Mouse (Mus musculus) lung, embryonic 16.5 days (tissue): ENCODE measurements around the gene Efna1. TPM values are rescaled to one million over a fixed set of nuclear protein-coding genes. Genes with fewer than 3 reads are reported as not detected.

Experiments used
- ATAC-seq: fragments of 200-750 bp; cut with Nextera tagmentation; 2 replicates; pipeline ENCODE4 v1.8.0; 2017; ENCODE audit warnings: low read depth, mild to moderate bottlenecking, moderate library complexity
- H3K27ac ChIP-seq: fragments of 300-500 bp; sonication (generic); 2 replicates; pipeline ENCODE4 v1.5.1; 2014; ENCODE audit warnings: mild to moderate bottlenecking, control low read depth, low read length
- H3K27me3 ChIP-seq: fragments of 300-500 bp; sonication (generic); 2 replicates; pipeline ENCODE4 v1.6.1; 2014; ENCODE audit warnings: low read depth, low read length, mixed read lengths; ENCODE audit not compliant: control insufficient read depth, insufficient read depth
- H3K36me3 ChIP-seq: fragments of 300-500 bp; sonication (generic); 2 replicates; pipeline ENCODE4 v1.6.1; 2014; ENCODE audit warnings: low read length; ENCODE audit not compliant: control insufficient read depth, insufficient read depth
- H3K4me1 ChIP-seq: fragments of 300-500 bp; sonication (generic); replicated peaks from 2 replicates; pipeline ENCODE4 v1.6.1; 2014; ENCODE audit warnings: low read length, mixed read lengths; ENCODE audit not compliant: control insufficient read depth, insufficient read depth
- H3K4me2 ChIP-seq: fragments of 300-500 bp; sonication (generic); 2 replicates; pipeline ENCODE4 v1.6.1; 2014; ENCODE audit warnings: low read depth, low read length, control low read depth
- H3K4me3 ChIP-seq: fragments of 300-500 bp; sonication (generic); 2 replicates; pipeline ENCODE4 v1.5.1; 2014; ENCODE audit warnings: mild to moderate bottlenecking, low read length, control low read depth
- H3K9ac ChIP-seq: fragments of 300-500 bp; sonication (generic); 2 replicates; pipeline ENCODE4 v1.6.1; 2014; ENCODE audit warnings: low read length, control low read depth
- H3K9me3 ChIP-seq: fragments of 300-500 bp; sonication (generic); 2 replicates; pipeline ENCODE4 v1.6.1; 2016; ENCODE audit warnings: low read length; ENCODE audit not compliant: control insufficient read depth
- WGBS: fragments of 180-500 bp; shearing (Covaris S2); extraction: QIAGEN DNeasy Blood & Tissue Kit; methylation state at CpG from one replicate; pipeline ENCODE4 v1.1.7; 2014; 5-methylcytosine and 5-hydroxymethylcytosine counted together
- polyA plus RNA-seq: library from polyadenylated mRNA; unstranded; fragments of >200 nt; fragmentation: Nextera tagmentation; extraction: Ambion mirVana; gene quantifications from 2 replicates; pipeline ENCODE4 v1.2.1, GENCODE M21; 2015

Gene Efna1
- polyA plus RNA-seq, 1 experiment from 2014 or later = 97.2 TPM

DNA sequence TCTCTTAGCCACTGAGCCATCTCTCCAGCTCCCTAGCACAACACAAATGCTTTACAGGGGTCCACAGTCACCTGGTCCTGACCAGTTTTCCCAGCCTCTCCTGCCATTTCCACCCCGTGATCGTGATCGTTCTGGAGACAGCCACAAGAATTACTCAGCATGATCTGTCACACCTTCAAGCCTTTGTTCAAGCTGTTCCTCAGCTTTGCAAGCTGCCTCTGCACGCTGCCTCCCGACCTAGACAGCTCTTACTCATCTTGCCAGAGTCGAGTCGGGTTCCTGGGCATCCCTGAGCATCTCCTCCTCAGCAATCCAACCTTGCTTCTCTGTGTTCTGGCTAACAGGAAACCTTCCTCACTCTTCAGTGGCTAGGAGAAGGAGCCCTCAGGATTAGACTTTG, 21.9 kb downstream of the Efna1 start, which contains the start of gene Dpm3:
Gene Dpm3 (plus strand): TSS at position 283 of the 400 bp plus-strand sequence.
- WGBS = 44% methylated on average over 7 of the region's 7 CpGs
- no peak for ATAC-seq
- Histone ChIP-seq H3K27me3 (no peaks in the 10 kb centered on the region), H3K4me3 (no peak within 1 kb of the TSS), H3K9me3 (no peaks in the 10 kb centered on the region), H3K4me1 (no peaks in the 10 kb centered on the region), H3K36me3 (no peaks in the 10 kb centered on the region), H3K9ac (no peak within 1 kb of the TSS), H3K4me2 (no peak within 1 kb of the TSS), H3K27ac (no peak within 1 kb of the TSS)

DNA sequence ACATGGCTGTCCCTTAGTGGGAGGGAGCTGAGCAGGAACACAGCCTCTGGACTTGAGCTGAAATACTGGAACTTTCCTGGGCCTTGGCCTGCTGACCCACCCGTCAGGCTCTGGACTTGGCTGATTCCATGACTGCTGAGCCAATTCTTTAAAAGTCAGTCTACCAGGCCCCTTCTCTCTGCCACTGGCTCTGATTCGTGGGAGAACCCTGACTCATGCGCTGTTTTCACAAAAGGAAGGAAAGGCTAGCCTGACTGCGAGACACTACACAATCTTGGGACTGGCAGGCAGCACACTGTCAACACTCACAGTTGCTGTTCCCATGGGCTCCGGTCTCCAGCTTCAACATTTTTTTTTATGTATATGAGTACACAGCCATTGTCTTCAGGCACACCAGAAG, 24.8 kb downstream of the Efna1 start:
- peaks cover 14% of the 10 kb centered on the region for H3K4me1 ChIP-seq
- no peak overlapping the region for H3K4me3 ChIP-seq
- no peaks in the 10 kb centered on the region for H3K9me3 ChIP-seq
- no peak overlapping the region for H3K9ac ChIP-seq
- no peak overlapping the region for H3K27ac ChIP-seq
- no peaks in the 10 kb centered on the region for H3K27me3 ChIP-seq
- H3K36me3 ChIP-seq = no peaks in the 10 kb centered on the region
- ATAC-seq = no peak
- WGBS = 63% methylated on average over 5 of the region's 5 CpGs
- no peak overlapping the region for H3K4me2 ChIP-seq

DNA sequence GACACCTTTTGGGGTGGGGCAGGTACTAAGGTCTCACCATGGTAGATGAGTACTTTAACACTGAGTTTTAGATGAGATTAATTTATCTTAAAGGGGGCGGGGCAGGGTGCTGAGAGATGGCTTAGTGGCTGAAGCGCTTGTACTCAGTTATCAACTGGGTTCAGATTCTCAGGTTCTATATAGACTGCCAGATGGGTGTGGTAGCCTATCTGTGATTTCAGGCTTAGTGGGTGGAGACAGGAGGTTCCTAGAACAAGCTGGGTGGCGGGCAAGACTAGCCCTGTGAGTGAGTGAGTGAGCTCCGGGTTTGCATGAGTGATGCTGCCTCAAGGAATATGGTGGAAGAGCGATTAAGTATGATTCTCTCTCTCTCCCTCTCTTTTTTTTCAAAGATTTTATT, 25.9 kb downstream of the Efna1 start:
- H3K27me3 ChIP-seq = no peaks in the 10 kb centered on the region

DNA sequence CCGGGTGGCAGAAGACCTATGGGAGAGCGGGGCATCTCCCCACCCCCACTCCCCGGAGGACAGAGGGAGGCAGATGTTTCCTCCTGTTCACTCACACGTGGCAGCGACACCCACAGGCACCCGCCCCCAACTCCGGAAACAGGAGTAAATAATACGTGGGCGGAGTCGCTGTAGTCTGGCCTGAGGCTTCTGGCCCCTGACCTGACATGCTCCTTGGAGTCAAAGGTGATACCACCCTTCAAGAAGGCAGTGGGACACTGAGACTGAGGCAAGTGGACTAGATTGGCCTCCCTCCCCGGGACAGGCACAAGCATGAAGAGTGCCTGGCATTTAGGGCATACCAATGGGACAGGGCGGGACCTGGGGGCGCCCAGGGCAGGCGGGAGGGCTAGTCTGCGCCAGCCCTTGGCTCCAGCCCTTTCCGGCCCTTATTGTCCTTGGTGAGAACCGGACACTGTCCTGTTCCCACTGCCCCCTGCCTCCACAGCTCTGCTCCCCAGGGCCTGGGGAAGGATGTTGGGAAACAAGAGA, 29.5 kb downstream of the Efna1 start:
- Histone ChIP-seq H3K4me2 (peak overlapping the region; percentile 44), H3K27ac (peak overlapping the region; percentile 83), H3K9ac (peak overlapping the region; percentile 21; the same call in 1 of the 2 replicates), H3K36me3 (peaks cover 3% of the 10 kb centered on the region; the same call in 1 of the 2 replicates), H3K9me3 (no peaks in the 10 kb centered on the region), H3K4me3 (no peak overlapping the region), H3K4me1 (peaks cover 33% of the 10 kb centered on the region), H3K27me3 (no peaks in the 10 kb centered on the region)
- peak; percentile 75 for ATAC-seq
- WGBS = 9% methylated on average over 17 of the region's 17 CpGs

More for the DNA sequence above, 25.9 kb downstream of the Efna1 start:
- H3K9ac ChIP-seq = no peak overlapping the region
- ATAC-seq = no peak
- H3K27ac ChIP-seq = no peak overlapping the region
- H3K4me2 ChIP-seq = no peak overlapping the region
- H3K9me3 ChIP-seq = no peaks in the 10 kb centered on the region
- H3K36me3 ChIP-seq = no peaks in the 10 kb centered on the region
- WGBS = 85% methylated on average over 5 of the region's 5 CpGs
- no peak overlapping the region for H3K4me3 ChIP-seq
- peaks cover 22% of the 10 kb centered on the region for H3K4me1 ChIP-seq

DNA sequence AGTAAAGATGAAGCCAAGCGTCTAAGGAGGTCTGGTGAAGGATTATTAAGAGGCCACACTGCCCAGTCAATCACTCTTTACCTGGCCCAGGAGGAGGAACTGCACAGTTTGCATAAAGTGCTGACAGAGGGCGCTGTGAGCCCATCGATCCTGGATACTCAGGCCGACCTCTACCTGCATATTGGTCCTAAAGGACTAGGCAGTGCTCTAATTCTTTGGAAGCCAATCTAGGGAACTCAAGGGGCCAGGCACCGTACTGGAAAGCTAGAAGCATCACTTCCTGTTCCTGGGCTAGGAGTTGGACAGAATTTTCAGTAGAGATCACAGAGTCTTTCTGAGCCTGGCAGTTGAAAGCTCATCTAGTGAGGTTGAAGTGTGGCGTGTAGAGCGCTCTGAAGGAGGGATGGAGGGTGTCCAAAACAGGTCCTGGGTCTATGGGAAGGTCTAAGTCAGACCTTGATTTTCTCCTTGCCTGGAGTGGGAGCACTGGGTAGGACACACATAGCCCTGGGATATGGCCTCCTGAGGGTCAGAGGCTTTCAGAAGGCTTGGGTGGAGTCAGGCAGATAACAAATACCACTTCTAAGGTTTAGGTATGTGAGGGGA, 30.4 kb downstream of the Efna1 start:
- no peak overlapping the region for H3K9ac ChIP-seq
- H3K4me1 ChIP-seq = peaks cover 38% of the 10 kb centered on the region
- H3K9me3 ChIP-seq = no peaks in the 10 kb centered on the region
- H3K4me3 ChIP-seq = no peak overlapping the region
- peaks cover 3% of the 10 kb centered on the region; the same call in 1 of the 2 replicates for H3K36me3 ChIP-seq
- ATAC-seq = no peak
- H3K27ac ChIP-seq = peak overlapping the region; percentile 76
- no peaks in the 10 kb centered on the region for H3K27me3 ChIP-seq
- H3K4me2 ChIP-seq = peak overlapping the region; percentile 14; the same call in 1 of the 2 replicates
- 18% methylated on average over 7 of the region's 7 CpGs for WGBS

DNA sequence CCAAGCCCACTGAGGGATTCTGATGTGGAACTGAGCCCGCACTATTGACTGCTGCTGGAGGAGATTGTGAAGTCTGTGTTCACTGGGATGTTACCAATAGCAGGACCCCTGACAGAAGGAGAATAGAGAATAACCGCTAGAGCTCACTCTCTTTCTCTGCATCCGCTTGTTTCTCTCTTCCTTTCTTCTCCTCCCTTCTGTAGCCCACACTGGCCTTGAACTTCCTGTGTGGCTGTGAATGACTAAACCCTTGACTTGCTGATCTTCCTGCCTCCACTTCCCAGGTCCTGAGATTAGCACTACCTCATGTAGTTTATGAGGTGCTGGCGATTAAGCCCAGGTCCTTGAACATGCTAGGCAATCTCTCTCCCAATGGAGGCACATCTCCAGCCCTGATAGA, 33.5 kb downstream of the Efna1 start:
- WGBS = 73% methylated on average over 4 of the region's 4 CpGs
- no peak for ATAC-seq
- H3K27me3 ChIP-seq = no peaks in the 10 kb centered on the region; the same call in 1 of the 2 replicates
- no peak overlapping the region for H3K27ac ChIP-seq
- H3K9ac ChIP-seq = peak overlapping the region; percentile 92
- H3K36me3 ChIP-seq = peaks cover 3% of the 10 kb centered on the region; the same call in 1 of the 2 replicates
- peak overlapping the region; percentile 65 for H3K4me2 ChIP-seq
- peak overlapping the region; percentile 89 for H3K4me3 ChIP-seq
- no peaks in the 10 kb centered on the region for H3K9me3 ChIP-seq
- peaks cover 49% of the 10 kb centered on the region for H3K4me1 ChIP-seq

DNA sequence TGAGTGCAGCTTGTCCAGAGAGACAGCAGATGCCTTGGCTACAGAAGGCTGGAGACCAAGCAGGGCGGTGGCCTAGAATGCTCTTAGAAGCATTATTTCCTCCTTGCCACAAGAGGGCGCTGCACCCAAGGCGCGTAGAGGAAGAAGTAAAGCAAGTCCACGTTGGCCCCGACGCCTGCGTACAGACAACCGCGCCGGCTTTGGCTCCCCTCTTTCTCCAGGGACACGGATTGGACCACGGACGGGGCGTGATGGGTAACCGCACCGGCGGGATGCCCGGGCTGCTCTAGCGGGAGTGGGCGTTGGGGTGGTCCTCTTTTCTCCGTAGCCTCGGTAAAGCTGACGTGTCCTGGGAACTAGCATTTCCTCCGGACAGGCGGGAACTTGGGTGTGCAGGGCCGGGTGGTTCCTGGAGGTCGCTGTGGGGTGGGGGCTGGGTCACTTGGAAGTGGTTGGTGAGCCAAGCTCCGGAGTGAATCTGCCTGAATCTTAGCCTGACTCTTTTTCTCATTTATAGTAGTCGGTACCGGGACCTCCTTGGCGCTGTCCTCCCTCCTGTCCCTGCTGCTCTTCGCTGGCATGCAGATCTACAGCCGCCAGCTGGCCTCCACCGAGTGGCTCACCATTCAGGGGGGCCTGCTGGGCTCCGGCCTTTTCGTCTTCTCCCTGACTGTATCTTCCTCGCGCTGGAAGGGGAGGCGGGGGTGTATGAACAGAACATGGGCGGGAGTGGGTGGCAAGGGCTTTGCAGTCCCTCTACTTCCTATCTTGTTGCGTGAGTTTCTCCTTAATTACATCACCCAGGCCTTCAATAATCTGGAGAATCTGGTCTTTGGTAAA, 34.5 kb downstream of the Efna1 start, which contains the start of gene Trim46:
Gene Trim46 (minus strand): TSS at position 49 of the 840 bp plus-strand sequence.
- H3K4me1 ChIP-seq = peaks cover 40% of the 10 kb centered on the region
- H3K9ac ChIP-seq = peak within 1 kb of the TSS; percentile 92
- H3K27me3 ChIP-seq = no peaks in the 10 kb centered on the region; the same call in 1 of the 2 replicates
- H3K9me3 ChIP-seq = no peaks in the 10 kb centered on the region
- WGBS = under 1% methylated on average over 42 of the region's 42 CpGs
- ATAC-seq = peak; percentile 78
- H3K27ac ChIP-seq = peak within 1 kb of the TSS; percentile 76
- peak within 1 kb of the TSS; percentile 89 for H3K4me3 ChIP-seq
- peaks cover 3% of the 10 kb centered on the region; the same call in 1 of the 2 replicates for H3K36me3 ChIP-seq
- H3K4me2 ChIP-seq = peak within 1 kb of the TSS; percentile 65

DNA sequence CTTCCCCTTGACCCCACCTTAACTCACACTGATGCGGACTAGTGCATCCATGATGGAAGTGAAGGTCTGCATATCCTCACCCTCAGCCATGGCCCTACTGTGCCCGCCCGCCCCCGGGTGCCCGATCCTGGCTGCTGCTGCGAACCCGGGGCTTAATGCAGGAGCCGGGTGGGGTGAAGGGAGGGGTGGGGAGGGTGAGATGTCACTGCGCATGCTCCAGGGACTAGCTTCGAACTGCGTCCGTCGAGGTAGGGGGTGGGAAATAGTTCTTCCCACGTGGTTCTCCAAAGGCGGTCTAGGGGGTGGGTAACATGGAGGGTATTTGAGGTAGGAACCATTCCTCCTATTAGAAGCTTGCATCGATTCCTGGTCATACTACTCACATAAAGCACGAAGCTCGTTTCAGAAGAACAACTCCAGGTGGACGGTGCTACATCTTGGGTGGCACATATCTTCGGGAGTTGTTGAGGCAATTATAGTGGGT, 35.2 kb downstream of the Efna1 start, which contains the start of gene Krtcap2:
Gene Krtcap2 (plus strand): TSS at position 279 of the 484 bp plus-strand sequence.
- peaks cover 3% of the 10 kb centered on the region; the same call in 1 of the 2 replicates for H3K36me3 ChIP-seq
- peaks cover 32% of the 10 kb centered on the region for H3K4me1 ChIP-seq
- H3K27ac ChIP-seq = peak within 1 kb of the TSS; percentile 77
- peak; percentile 6 for ATAC-seq
- 4% methylated on average over 20 of the region's 20 CpGs for WGBS
- no peaks in the 10 kb centered on the region; the same call in 1 of the 2 replicates for H3K27me3 ChIP-seq
- H3K9ac ChIP-seq = peak within 1 kb of the TSS; percentile 92
- H3K4me3 ChIP-seq = peak within 1 kb of the TSS; percentile 89
- H3K4me2 ChIP-seq = peak within 1 kb of the TSS; percentile 65
- no peaks in the 10 kb centered on the region for H3K9me3 ChIP-seq
